Mouse (Mus musculus) bone marrow, adult 2 months (tissue): ENCODE data around the gene Wdsub1.

Experiments
- CTCF ChIP-seq: fragments of 200-500 bp; IDR thresholded peaks from 2 replicates; pipeline ENCODE4 v1.5.1; 2011; ENCODE audit warnings: low read length, control low read depth; ENCODE audit not compliant: control insufficient read depth, insufficient read depth
- POLR2A ChIP-seq: fragments of 200-500 bp; IDR thresholded peaks from 2 replicates; pipeline ENCODE4 v1.6.1; 2011; ENCODE audit warnings: low read depth, mild to moderate bottlenecking, control low read depth, low read length, borderline replicate concordance; ENCODE audit not compliant: control insufficient read depth

- TF ChIP-seq CTCF, result no peak
- no peak for TF ChIP-seq POLR2A
Measured at GRCm38 (mm10) chr2:59842556-59843008, 39.8 kb downstream of the Wdsub1 start.
